Mouse (Mus musculus) thymus, adult 2 months (tissue): ENCODE measurements around the gene Cisd3.

Source experiments
- CTCF ChIP-seq: fragments of 200-500 bp; IDR thresholded peaks from 2 replicates; pipeline ENCODE4 v1.5.1; 2012; ENCODE audit warnings: mild to moderate bottlenecking, control low read depth, low read length, moderate library complexity, borderline replicate concordance; ENCODE audit not compliant: control insufficient read depth, poor library complexity, insufficient read depth; ENCODE audit errors: extremely low read depth
- POLR2A ChIP-seq: fragments of 200-500 bp; IDR thresholded peaks from 2 replicates; pipeline ENCODE4 v1.6.1; 2012; ENCODE audit warnings: mild to moderate bottlenecking, low read length, control low read depth, moderate library complexity; ENCODE audit not compliant: control insufficient read depth, poor library complexity, insufficient read depth; ENCODE audit errors: extremely low read depth

DNA sequence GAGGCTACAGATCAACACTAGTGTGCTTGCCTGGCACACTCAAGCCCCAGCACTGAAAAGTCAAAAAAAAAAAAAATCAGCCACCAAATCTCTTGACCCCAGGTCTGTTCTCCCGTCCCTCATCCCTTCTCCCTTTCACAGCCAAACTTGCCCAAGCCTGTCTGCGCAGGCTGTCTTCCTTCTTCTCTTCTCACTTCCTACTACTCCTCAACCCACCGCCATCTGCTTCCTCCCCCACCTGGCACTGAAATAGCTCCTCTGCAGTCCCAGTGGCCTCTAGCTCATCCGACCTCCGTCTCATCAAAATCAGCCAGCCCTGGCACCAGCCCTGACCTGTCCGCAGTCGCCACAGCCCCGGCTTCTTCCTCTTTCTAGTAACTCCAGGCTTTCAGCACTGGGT is 44.0 kb upstream of the Cisd3 start:
- no peak for TF ChIP-seq CTCF
- no peak for TF ChIP-seq POLR2A
